Mouse (Mus musculus) liver, adult 2 months (tissue): ENCODE results near the gene Rangap1. TPM values are rescaled to one million over a fixed set of nuclear protein-coding genes. Genes with fewer than 3 reads are reported as not detected.

Experiments used
- DNase-seq: peaks from one replicate; pipeline ENCODE4 v3.0.0-alpha.2; 2011; ENCODE audit warnings: low read depth, low spot score; ENCODE audit errors: extremely low read depth
- H3K27ac ChIP-seq: fragments of 200-500 bp; replicated peaks from 2 replicates; pipeline ENCODE4 v1.5.1; 2012; ENCODE audit warnings: low read depth, mild to moderate bottlenecking, control low read depth, inconsistent platforms, low read length; ENCODE audit not compliant: insufficient read depth
- H3K27me3 ChIP-seq: fragments of 200-500 bp; 2 replicates; pipeline ENCODE4 v1.6.1; 2012; ENCODE audit warnings: mild to moderate bottlenecking, moderate library complexity, low read length, inconsistent platforms; ENCODE audit not compliant: control insufficient read depth, insufficient read depth
- H3K36me3 ChIP-seq: fragments of 200-500 bp; 2 replicates; pipeline ENCODE4 v1.6.1; 2012; ENCODE audit warnings: low read length, inconsistent platforms; ENCODE audit not compliant: control insufficient read depth, insufficient read depth
- H3K4me1 ChIP-seq: fragments of 200-500 bp; 2 replicates; pipeline ENCODE4 v1.6.1; 2011; ENCODE audit warnings: low read length; ENCODE audit not compliant: control insufficient read depth, insufficient read depth
- H3K4me3 ChIP-seq: fragments of 200-500 bp; 2 replicates; pipeline ENCODE4 v1.5.1; 2011; ENCODE audit warnings: low read depth, mild to moderate bottlenecking, control low read depth, low read length, moderate library complexity; ENCODE audit not compliant: insufficient read depth
- H3K79me2 ChIP-seq: fragments of 200-500 bp; 2 replicates; pipeline ENCODE4 v1.6.1; 2012; ENCODE audit warnings: inconsistent platforms, mild to moderate bottlenecking, low read length, moderate library complexity; ENCODE audit not compliant: control insufficient read depth, insufficient read depth
- H3K9ac ChIP-seq: fragments of 200-500 bp; 2 replicates; pipeline ENCODE4 v1.6.1; 2012; ENCODE audit warnings: low read depth, mild to moderate bottlenecking, control low read depth, inconsistent platforms, low read length
- CTCF ChIP-seq: fragments of 200-500 bp; IDR thresholded peaks from 2 replicates; pipeline ENCODE4 v1.5.1; 2011; ENCODE audit warnings: low read depth, low read length, control low read depth
- POLR2A ChIP-seq: fragments of 200-500 bp; IDR thresholded peaks from 2 replicates; pipeline ENCODE4 v1.6.1; 2011; ENCODE audit warnings: low read length, control low read depth; ENCODE audit not compliant: insufficient read depth; ENCODE audit errors: extremely low read depth
- WGBS: fragments of 180-500 bp; shearing (Covaris S2); methylation state at CpG from one replicate; pipeline ENCODE4 v1.1.7; 2018; 5-methylcytosine and 5-hydroxymethylcytosine counted together
- polyA plus RNA-seq: library from polyadenylated mRNA; depleted of rRNA; stranded (reverse); fragments of >200 nt; gene quantifications from 2 replicates; pipeline ENCODE4 v1.2.3, GENCODE M21; 2012
- total RNA-seq: library from RNA; depleted of rRNA; stranded (reverse); fragments of >200 nt; gene quantifications from 2 replicates; pipeline ENCODE4 v1.2.3, GENCODE M21; 2014

Rangap1 gene
- total and polyA plus RNA-seq, 2 experiments, result 24.8 to 32.8 TPM

- no peak overlapping the region for H3K4me3 ChIP-seq
- no peaks in the 10 kb centered on the region for H3K27me3 ChIP-seq
- H3K9ac ChIP-seq, result no peak overlapping the region
- DNase-seq, result no peak
- 69% methylated on average over 2 of the region's 2 CpGs for WGBS
- no peaks in the 10 kb centered on the region for H3K79me2 ChIP-seq
- no peak for TF ChIP-seq POLR2A
- TF ChIP-seq CTCF, result no peak
- H3K4me1 ChIP-seq, result peaks cover 22% of the 10 kb centered on the region
- H3K36me3 ChIP-seq, result peaks cover 6% of the 10 kb centered on the region; the same call in 1 of the 2 replicates
- peak overlapping the region; percentile 44 for H3K27ac ChIP-seq
Measured at GRCm38 (mm10) chr15:81700161-81700560, 45.2 kb downstream of the Rangap1 start.

GRCm38 (mm10) chr15:81698532-81698931 lies 46.8 kb downstream of the Rangap1 start:
- DNase-seq, result peak; percentile 45
- no peaks in the 10 kb centered on the region for H3K27me3 ChIP-seq
- no peaks in the 10 kb centered on the region for H3K36me3 ChIP-seq
- WGBS, result 34% methylated on average over 2 of the region's 2 CpGs
- no peak overlapping the region for H3K9ac ChIP-seq
- no peak overlapping the region for H3K27ac ChIP-seq
- no peak for TF ChIP-seq POLR2A
- TF ChIP-seq CTCF, result no peak
- no peak overlapping the region for H3K4me3 ChIP-seq
- no peaks in the 10 kb centered on the region for H3K79me2 ChIP-seq
- peaks cover 20% of the 10 kb centered on the region for H3K4me1 ChIP-seq

GRCm38 (mm10) chr15:81697847-81698246 lies 47.5 kb downstream of the Rangap1 start:
- TF ChIP-seq POLR2A (no peak), CTCF (peak; percentile 56)
- no peaks in the 10 kb centered on the region for H3K79me2 ChIP-seq
- H3K4me1 ChIP-seq, result peaks cover 22% of the 10 kb centered on the region
- no peaks in the 10 kb centered on the region for H3K36me3 ChIP-seq
- H3K9ac ChIP-seq, result no peak overlapping the region
- no peaks in the 10 kb centered on the region for H3K27me3 ChIP-seq
- WGBS, result 59% methylated on average over 3 of the region's 3 CpGs
- H3K27ac ChIP-seq, result no peak overlapping the region
- no peak overlapping the region for H3K4me3 ChIP-seq
- DNase-seq, result peak; percentile 33

GRCm38 (mm10) chr15:81697175-81697574 lies 48.2 kb downstream of the Rangap1 start, which contains the start of gene Chadl:
Chadl (minus strand) TSS chr15:81697287.
- no peak within 1 kb of the TSS for H3K4me3 ChIP-seq
- 86% methylated on average over 7 of the region's 7 CpGs for WGBS
- no peaks in the 10 kb centered on the region for H3K27me3 ChIP-seq
- DNase-seq, result no peak
- H3K36me3 ChIP-seq, result no peaks in the 10 kb centered on the region
- H3K4me1 ChIP-seq, result peaks cover 16% of the 10 kb centered on the region
- no peak within 1 kb of the TSS for H3K9ac ChIP-seq
- TF ChIP-seq CTCF, result no peak
- TF ChIP-seq POLR2A, result no peak
- no peaks in the 10 kb centered on the region for H3K79me2 ChIP-seq
- no peak within 1 kb of the TSS for H3K27ac ChIP-seq

- no peaks in the 10 kb centered on the region for H3K79me2 ChIP-seq
- H3K27ac ChIP-seq, result no peak overlapping the region
- H3K27me3 ChIP-seq, result no peaks in the 10 kb centered on the region
- TF ChIP-seq CTCF (no peak), POLR2A (no peak)
- peaks cover 5% of the 10 kb centered on the region; the same call in 1 of the 2 replicates for H3K4me1 ChIP-seq
- H3K36me3 ChIP-seq, result no peaks in the 10 kb centered on the region
- no peak for DNase-seq
- WGBS, result 55% methylated on average over 19 of the region's 19 CpGs
- peak overlapping the region; percentile 79 for H3K9ac ChIP-seq
- H3K4me3 ChIP-seq, result peak overlapping the region; percentile 68
Measured at GRCm38 (mm10) chr15:81694891-81695290, 50.4 kb downstream of the Rangap1 start.

- Histone ChIP-seq H3K79me2 (no peaks in the 10 kb centered on the region), H3K36me3 (no peaks in the 10 kb centered on the region), H3K27me3 (no peaks in the 10 kb centered on the region), H3K9ac (peak overlapping the region; percentile 79), H3K4me1 (peaks cover 5% of the 10 kb centered on the region; the same call in 1 of the 2 replicates), H3K27ac (no peak overlapping the region), H3K4me3 (peak overlapping the region; percentile 68)
- peak; percentile 66 for DNase-seq
- 1% methylated on average over 105 of the region's 107 CpGs for WGBS
- TF ChIP-seq CTCF, result peak; percentile 77
- TF ChIP-seq POLR2A, result no peak
Measured at GRCm38 (mm10) chr15:81693967-81694881, 51.1 kb downstream of the Rangap1 start.
